Mouse (Mus musculus) thymus, adult 2 months (tissue): ENCODE measurements around the gene Gan.

Experiments used
- CTCF ChIP-seq: fragments of 200-500 bp; IDR thresholded peaks from 2 replicates; pipeline ENCODE4 v1.5.1; 2012; ENCODE audit warnings: mild to moderate bottlenecking, control low read depth, low read length, moderate library complexity, borderline replicate concordance; ENCODE audit not compliant: control insufficient read depth, poor library complexity, insufficient read depth; ENCODE audit errors: extremely low read depth
- POLR2A ChIP-seq: fragments of 200-500 bp; IDR thresholded peaks from 2 replicates; pipeline ENCODE4 v1.6.1; 2012; ENCODE audit warnings: mild to moderate bottlenecking, low read length, control low read depth, moderate library complexity; ENCODE audit not compliant: control insufficient read depth, poor library complexity, insufficient read depth; ENCODE audit errors: extremely low read depth

- TF ChIP-seq CTCF (no peak), POLR2A (no peak)
Measured at GRCm38 (mm10) chr8:117148520-117148919, 9.4 kb upstream of the Gan start.
